Mouse (Mus musculus) granulocyte monocyte progenitor cell, adult 5-6 weeks (primary cell): ENCODE results near the gene Pfn3. TPM values are rescaled to one million over a fixed set of nuclear protein-coding genes. Genes with fewer than 3 reads are reported as not detected.

Experiments used
- ATAC-seq: replicated peaks from 2 replicates; pipeline ENCODE4 v1.8.0; 2016; ENCODE audit warnings: mild to moderate bottlenecking, moderate TSS enrichment, inconsistent platforms; ENCODE audit not compliant: poor library complexity, severe bottlenecking
- total RNA-seq, 2 experiments: library from RNA; stranded (forward) in 1 of 2; stranded (reverse) in 1 of 2; fragments of 200-712, 200-1000 nt in 1 of 2; fragments of >200 nt in 1 of 2; fragmentation: Nextera tagmentation in 1 of 2; gene quantifications; 2 replicates each; pipeline ENCODE4 v1.2.3; 2014 to 2017

The Pfn3 gene
- total RNA-seq, 2 experiments from 2014 or later = not detected

- no peak for ATAC-seq
Measured at GRCm38 (mm10) chr13:55403266-55403665, 11.8 kb downstream of the Pfn3 start.

GRCm38 (mm10) chr13:55400039-55400346 lies 15.0 kb downstream of the Pfn3 start:
- no peak for ATAC-seq

- ATAC-seq = peak; percentile 44
Measured at GRCm38 (mm10) chr13:55399300-55400038, 15.6 kb downstream of the Pfn3 start.

- ATAC-seq = peak; percentile 60
Measured at GRCm38 (mm10) chr13:55398088-55398487, 16.9 kb downstream of the Pfn3 start, which contains the start of gene Slc34a1. Gene Slc34a1, plus strand, starts transcription at chr13:55398187.

GRCm38 (mm10) chr13:55392933-55393332 lies 22.1 kb downstream of the Pfn3 start:
- peak; percentile 40 for ATAC-seq

- peak; percentile 55 for ATAC-seq
Measured at GRCm38 (mm10) chr13:55391626-55392029, 23.4 kb downstream of the Pfn3 start.

- ATAC-seq = no peak
Measured at GRCm38 (mm10) chr13:55390644-55391043, 24.4 kb downstream of the Pfn3 start.

- no peak for ATAC-seq
Measured at GRCm38 (mm10) chr13:55381790-55382189, 33.2 kb downstream of the Pfn3 start.

GRCm38 (mm10) chr13:55378907-55379580 lies 36.0 kb downstream of the Pfn3 start:
- ATAC-seq = no peak

- ATAC-seq = no peak
Measured at GRCm38 (mm10) chr13:55375877-55376276, 39.2 kb downstream of the Pfn3 start.

GRCm38 (mm10) chr13:55374206-55374924 lies 40.7 kb downstream of the Pfn3 start:
- ATAC-seq = no peak

- ATAC-seq = no peak
Measured at GRCm38 (mm10) chr13:55371740-55372139, 43.3 kb downstream of the Pfn3 start.

GRCm38 (mm10) chr13:55371007-55371681 lies 43.9 kb downstream of the Pfn3 start:
- no peak for ATAC-seq

GRCm38 (mm10) chr13:55370234-55370633 lies 44.8 kb downstream of the Pfn3 start:
- ATAC-seq = 0 out of 2 replicates have a peak, but pooled peaks have one; percentile 0

- peak; percentile 88 for ATAC-seq
Measured at GRCm38 (mm10) chr13:55369531-55370114, 45.4 kb downstream of the Pfn3 start, which contains the start of gene Rgs14. Gene Rgs14, plus strand, starts transcription at chr13:55369732.

GRCm38 (mm10) chr13:55368401-55368800 lies 46.6 kb downstream of the Pfn3 start:
- no peak for ATAC-seq
